Mouse (Mus musculus) heart, postnatal 36 days (tissue): Measurements from ENCODE around the gene Atf7ip. TPM values are rescaled to one million over a fixed set of nuclear protein-coding genes. Genes with fewer than 3 reads are reported as not detected.
"Not testable (repeated sequence)": the region's sequence is repeated elsewhere in the genome, so short reads cannot be mapped to it uniquely, and the experiment has no call there.

Experiments used
- DNase-seq, 2 experiments: peaks; one replicate each; pipeline ENCODE4 v3.0.0; 2021 to 2022
- intact Hi-C: fragments of 180-260 bp; cut with DNase I; formaldehyde crosslinking; loops from one replicate; pipeline ENCODE4 v1.15.1; 2025
- total RNA-seq, 2 experiments: library from RNA; stranded (reverse); gene quantifications; 2 replicates each; pipeline ENCODE4 v1.2.3; 2021

Atf7ip gene
- 10 to 100 TPM; 78.1 to 88.5 TPM for total RNA-seq

DNA sequence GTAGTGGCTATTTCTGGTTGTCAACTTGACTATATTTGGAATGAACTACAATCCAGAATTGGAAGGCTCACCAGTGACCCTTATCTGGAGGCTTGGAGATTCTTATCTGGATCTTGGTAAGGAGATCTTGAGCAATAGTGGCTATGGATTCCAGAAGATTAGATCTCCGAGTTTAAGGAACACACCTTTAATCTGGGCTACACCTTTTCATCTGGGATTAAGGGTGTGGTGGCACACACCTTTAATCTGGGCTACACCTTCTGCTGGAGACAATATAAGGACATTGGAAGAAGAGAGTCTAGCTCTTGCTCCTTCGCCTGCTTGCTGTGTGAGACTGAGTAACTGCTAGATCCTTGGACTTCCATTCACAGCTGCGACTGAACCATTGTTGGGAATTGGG is at the start of gene Atf7ip:
TSS of gene Atf7ip (plus strand) at position 301 of the 400 bp plus-strand sequence.
- DNase-seq, intact Hi-C loops: not testable (repeated sequence)

DNA sequence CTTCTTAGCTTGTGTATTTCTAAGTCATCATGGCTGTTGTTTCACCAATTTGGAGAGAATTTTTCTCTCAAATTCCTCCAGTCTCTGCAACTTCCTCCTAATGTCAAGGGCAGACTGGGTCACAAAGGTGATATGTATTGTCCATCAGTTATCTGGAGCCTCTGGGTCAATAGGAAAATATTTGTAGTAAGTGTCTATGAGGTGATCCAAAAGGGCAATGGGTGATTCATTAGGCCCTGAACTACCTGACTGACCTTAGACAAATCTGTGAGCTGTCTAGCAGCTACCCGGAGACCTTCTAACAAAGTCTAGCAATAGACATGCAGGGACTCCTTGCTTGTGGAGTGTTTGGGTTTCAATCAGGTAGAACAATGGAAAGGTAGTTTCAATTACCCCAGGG is 49.7 kb upstream of the Atf7ip start:
- intact Hi-C loops, result no loop called here
- DNase-seq, result no peak

DNA sequence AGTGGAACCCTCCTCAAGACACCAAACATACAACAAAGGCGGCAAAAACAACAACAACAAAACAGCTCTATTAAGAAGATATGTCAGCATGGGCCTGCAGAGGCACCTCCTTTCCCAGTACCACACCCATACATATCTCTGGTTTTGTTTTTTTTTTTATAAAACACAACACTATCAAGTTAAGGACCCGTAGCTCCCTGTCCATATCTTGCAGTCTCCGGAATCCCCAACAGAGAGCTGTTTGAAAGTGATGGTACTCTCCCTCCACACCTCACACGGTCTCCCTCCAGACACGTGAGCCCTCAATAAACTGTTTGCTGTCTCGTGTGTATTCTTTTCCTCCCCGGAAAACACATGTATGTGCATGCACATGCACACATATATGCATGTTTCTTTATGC is 46.8 kb upstream of the Atf7ip start:
- no peak for DNase-seq
- intact Hi-C loops, result no loop called here

DNA sequence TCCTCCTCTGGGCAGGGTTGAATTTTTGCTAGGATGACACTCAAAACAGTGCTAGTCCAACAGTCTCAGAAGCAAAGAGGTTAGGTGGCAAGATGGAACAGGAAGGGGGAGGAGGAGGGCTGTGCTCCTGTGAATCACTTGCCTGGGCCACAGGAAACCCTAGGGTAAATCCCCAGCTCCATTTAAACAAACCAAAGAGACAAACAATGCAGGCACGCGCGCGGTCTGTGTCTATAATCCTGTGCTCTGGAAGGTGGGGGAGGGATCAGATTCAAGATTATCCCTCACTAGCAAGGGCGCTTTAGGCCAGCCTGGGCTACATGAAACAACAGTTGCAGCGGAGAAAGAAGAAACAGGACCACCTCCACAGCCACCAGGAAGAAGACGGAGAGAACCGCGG is 42.5 kb upstream of the Atf7ip start:
- intact Hi-C loops, result no loop called here
- no peak for DNase-seq

DNA sequence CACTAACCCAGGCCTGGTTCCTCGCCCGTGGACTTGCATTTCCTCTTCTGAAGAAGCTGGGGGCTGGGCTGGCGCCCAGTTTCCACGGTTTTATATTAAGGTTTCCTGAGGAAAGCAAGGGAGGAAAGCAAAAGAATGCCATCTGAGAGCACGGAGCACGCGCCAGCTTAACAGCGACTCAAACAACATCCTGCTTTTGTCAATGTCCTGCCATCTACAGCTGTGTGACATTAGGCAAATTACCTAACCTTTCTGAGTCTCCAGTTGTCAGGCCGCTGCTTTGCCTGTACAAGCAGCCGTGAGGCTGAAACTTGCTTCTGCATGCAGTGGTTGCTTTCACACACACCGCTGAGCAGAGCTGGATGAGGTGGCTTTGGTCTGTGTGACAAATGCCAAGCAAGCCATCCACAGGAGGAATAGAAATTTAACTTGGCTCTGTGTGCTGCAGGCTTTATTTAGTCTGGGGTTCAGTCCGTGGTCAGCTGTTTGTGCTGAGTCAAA is 41.8 kb upstream of the Atf7ip start:
- intact Hi-C loops, result loop anchor here (2.0 kb wide), 1 partner anchor 41 kb away; no protein-coding TSS in a partner anchor
- DNase-seq, result peak in 1 of 2 experiments; percentile 26

DNA sequence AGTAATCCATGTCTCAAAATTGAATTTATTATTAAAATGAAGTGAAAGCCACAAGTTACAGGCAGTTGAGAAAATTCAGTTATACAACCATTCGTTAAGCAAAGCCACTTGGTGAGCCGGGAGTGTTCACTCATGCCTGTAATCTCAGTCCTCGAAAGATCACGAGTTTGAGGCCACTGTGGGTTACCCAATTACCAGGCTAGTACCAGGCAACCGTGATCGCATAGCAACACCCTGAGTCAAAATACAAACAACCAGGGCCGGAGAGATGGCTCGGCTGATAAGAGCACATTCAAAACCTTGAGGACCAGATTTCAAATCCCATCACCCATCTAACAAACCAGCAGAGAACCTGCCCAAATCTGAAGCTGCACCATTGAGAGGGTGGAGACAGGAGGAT is 40.9 kb upstream of the Atf7ip start:
- intact Hi-C loops, result loop anchor here (2.0 to 5.0 kb wide), 2 partner anchors 42 to 67 kb away; no protein-coding TSS in a partner anchor

DNA sequence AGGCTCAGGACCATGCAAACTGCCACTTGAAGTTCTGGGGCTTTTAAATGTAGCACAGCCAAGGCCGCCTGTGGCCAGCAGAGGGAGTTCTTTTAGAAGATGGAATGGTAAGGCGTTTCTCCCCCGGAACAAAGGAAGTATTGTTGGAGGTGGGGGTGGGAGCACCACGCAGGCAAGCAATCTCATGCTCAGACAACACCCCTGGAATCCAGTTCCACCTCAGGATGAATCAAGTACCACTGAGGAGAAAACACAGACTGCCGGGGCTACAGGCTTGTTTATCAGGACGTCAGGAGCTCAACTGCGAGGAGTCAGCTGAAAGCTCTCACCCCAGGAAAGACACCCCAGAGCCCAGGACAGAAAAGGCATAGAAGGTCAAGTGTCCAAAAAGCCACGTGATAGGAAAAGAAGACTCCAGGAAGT is 40.0 kb upstream of the Atf7ip start:
- intact Hi-C loops, result loop anchor here (1.0 to 5.0 kb wide), 4 partner anchors 43 to 89 kb away; no protein-coding TSS in a partner anchor
- DNase-seq, result peak; percentile 74 to 79

More for the DNA sequence above, 40.9 kb upstream of the Atf7ip start:
- DNase-seq, result no peak

- intact Hi-C loops, result loop anchor here (1.0 to 5.0 kb wide), 3 partner anchors 51 to 88 kb away; no protein-coding TSS in a partner anchor
- DNase-seq, result peak; percentile 82 to 90
These were observed 38.8 kb upstream of the Atf7ip start for GRCm38 (mm10) chr6:136466956-136467750.

- intact Hi-C loops, result loop anchor here (5.0 kb wide), 1 partner anchor 64 kb away; no protein-coding TSS in a partner anchor
- peak in 1 of 2 experiments; percentile 37 for DNase-seq
These were observed 38.1 kb upstream of the Atf7ip start for GRCm38 (mm10) chr6:136467837-136468236.

DNA sequence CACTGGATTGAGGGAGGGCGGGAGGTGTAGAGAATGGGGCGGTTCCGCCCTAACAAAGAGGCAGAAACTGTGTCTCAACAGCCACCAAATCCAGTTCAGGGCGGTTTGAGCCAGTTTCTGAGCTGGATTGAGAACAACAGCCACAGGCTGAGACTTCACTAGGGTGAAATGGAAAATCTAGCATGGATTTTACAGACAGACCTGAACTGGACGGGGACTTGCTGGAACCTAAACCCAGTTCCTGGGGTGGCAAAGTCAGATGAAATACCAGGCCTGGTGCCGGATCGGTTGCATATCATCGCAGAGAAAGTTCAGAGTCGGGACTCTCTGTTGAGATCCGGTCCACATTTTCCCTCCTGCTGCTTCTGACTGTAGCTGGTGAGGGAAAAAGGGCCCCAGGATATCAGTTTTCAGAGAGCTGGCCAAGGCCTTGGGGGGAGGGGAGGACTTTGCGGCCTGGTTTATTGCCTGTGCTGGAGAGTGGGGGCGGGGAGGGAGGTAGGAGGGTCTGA is 37.5 kb upstream of the Atf7ip start:
- intact Hi-C loops, result loop anchor here (5.0 kb wide), 1 partner anchor 64 kb away; no protein-coding TSS in a partner anchor
- DNase-seq, result peak; percentile 86 to 87

DNA sequence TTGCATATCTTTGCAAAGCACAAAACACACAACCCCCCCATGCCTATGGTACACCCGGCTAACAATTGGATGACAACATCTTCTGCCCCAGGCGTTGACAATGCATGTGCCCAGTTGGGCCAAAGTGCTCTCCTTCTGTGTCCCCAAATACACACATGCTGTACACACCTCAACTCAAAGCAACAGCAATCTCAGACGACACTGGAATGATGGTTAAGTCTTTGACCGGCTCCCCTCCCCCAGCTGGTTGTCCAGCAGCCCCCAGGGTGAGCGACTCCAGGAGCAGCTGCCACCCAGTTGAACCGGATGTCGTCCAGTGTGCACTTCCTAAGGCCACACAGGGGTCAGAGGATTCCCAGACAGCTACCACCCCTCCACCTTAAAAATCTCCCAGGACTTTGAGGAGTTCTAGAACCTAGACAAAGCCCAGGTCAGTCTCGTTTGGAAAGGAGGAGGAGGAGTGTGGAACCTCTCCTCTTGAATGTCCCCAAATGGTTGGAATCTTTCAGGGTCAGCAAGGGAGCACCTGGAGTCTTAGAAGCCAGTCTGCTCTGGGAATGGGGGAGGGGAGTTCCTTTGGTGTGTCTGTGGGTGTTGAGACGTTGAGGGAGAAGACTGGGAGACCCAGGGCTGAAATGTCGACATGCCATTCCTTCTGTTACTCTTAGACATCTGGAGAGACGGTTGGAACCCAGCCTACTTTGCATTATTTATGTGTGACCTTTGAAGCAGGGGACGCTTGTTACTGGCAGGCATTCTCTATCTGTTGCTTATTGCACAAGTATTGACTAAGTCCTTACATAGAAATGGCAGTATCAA is 36.8 kb upstream of the Atf7ip start:
- intact Hi-C loops, result loop anchor here (5.0 kb wide), 1 partner anchor 63 kb away; no protein-coding TSS in a partner anchor
- DNase-seq, result no peak

DNA sequence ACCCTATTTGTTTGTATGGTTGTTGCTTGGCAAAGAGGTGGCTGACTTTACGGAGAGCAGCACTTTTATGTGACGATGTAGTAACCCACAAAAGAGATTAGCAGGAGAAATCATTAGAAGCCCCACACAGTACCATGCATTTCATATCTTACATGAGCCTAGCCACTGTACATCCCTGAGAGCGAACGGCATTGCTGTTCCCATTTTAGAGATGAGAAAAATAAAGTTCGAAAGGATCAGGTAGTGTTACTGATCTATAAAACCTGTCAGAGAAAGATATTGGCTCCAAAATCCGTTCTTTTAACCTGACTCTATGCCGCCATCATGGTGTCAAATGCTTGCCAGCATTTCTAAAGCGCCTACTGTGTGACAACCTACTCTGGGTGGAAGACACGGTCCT is 36.2 kb upstream of the Atf7ip start:
- intact Hi-C loops, result loop anchor here (5.0 kb wide), 1 partner anchor 62 kb away; no protein-coding TSS in a partner anchor

GRCm38 (mm10) chr6:136470321-136471230 is 35.4 kb upstream of the Atf7ip start:
- intact Hi-C loops, result no loop called here

More for the DNA sequence above, 36.2 kb upstream of the Atf7ip start:
- no peak for DNase-seq

DNA sequence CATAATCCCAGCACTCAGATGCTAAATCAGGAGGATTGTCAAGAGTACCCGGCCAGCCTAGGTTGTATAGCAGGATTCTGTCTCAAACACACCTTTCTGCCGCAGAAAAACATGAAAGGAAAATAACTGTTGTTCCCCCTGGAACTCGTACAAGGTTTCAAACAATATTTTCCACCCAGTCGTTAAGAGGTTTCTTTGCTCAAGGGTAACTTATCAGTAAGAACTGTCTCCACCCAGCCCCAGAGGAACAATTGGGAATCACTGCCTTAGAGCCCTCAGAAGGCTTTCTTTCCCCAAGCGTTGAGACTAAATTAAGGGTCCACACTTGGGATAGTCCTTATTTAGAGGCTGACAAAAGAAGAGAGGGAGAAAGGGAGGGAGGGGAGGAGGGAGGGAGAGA is 34.4 kb upstream of the Atf7ip start:
- intact Hi-C loops, result no loop called here
- DNase-seq, result no peak

More at GRCm38 (mm10) chr6:136470321-136471230, 35.4 kb upstream of the Atf7ip start:
- peak; percentile 81 to 83 for DNase-seq

GRCm38 (mm10) chr6:136472779-136473178 is 33.2 kb upstream of the Atf7ip start:
- intact Hi-C loops, result no loop called here
- DNase-seq, result no peak

- no peak for DNase-seq
These were observed 32.4 kb upstream of the Atf7ip start for GRCm38 (mm10) chr6:136473472-136474129.

GRCm38 (mm10) chr6:136475171-136475860 is 30.7 kb upstream of the Atf7ip start:
- intact Hi-C loops, result no loop called here

More at GRCm38 (mm10) chr6:136473472-136474129, 32.4 kb upstream of the Atf7ip start:
- intact Hi-C loops, result no loop called here

GRCm38 (mm10) chr6:136477878-136478277 is 28.1 kb upstream of the Atf7ip start:
- DNase-seq, result no peak
- intact Hi-C loops, result no loop called here

More at GRCm38 (mm10) chr6:136475171-136475860, 30.7 kb upstream of the Atf7ip start:
- no peak for DNase-seq
